Mouse (Mus musculus) liver, embryonic 11.5 days (tissue): ENCODE results near the gene Alox12. TPM values are rescaled to one million over a fixed set of nuclear protein-coding genes. Genes with fewer than 3 reads are reported as not detected.

Experiments used
- ATAC-seq: fragments of 200-750 bp; cut with Nextera tagmentation; replicated peaks from 2 replicates; pipeline ENCODE4 v1.8.0; 2017; ENCODE audit warnings: moderate number of reproducible peaks, mild to moderate bottlenecking, moderate TSS enrichment, moderate library complexity; ENCODE audit not compliant: low FRiP score
- DNase-seq: peaks from one replicate; pipeline ENCODE4 v3.0.0-alpha.2; 2017; ENCODE audit warnings: low spot score
- H3K27ac ChIP-seq: fragments of 300-500 bp; sonication (generic); 2 replicates; pipeline ENCODE4 v1.5.1; 2014; ENCODE audit warnings: mild to moderate bottlenecking, low read depth, low read length, control low read depth
- H3K27me3 ChIP-seq: fragments of 300-500 bp; sonication (generic); replicated peaks from 2 replicates; pipeline ENCODE4 v1.6.1; 2014; ENCODE audit warnings: low read length, mixed read lengths; ENCODE audit not compliant: control insufficient read depth, insufficient read depth
- H3K36me3 ChIP-seq: fragments of 300-500 bp; sonication (generic); 2 replicates; pipeline ENCODE4 v1.6.1; 2014; ENCODE audit warnings: mild to moderate bottlenecking, low read length, moderate library complexity, mixed read lengths; ENCODE audit not compliant: control insufficient read depth, insufficient read depth
- H3K4me1 ChIP-seq: fragments of 300-500 bp; sonication (generic); replicated peaks from 2 replicates; pipeline ENCODE4 v1.6.1; 2014; ENCODE audit warnings: low read length, mixed read lengths; ENCODE audit not compliant: control insufficient read depth, insufficient read depth
- H3K4me2 ChIP-seq: fragments of 300-500 bp; sonication (generic); 2 replicates; pipeline ENCODE4 v1.6.1; 2014; ENCODE audit warnings: mild to moderate bottlenecking, control low read depth, moderate library complexity
- H3K4me3 ChIP-seq: fragments of 300-500 bp; sonication (generic); 2 replicates; pipeline ENCODE4 v1.5.1; 2014; ENCODE audit warnings: low read depth, low read length, control low read depth
- H3K9ac ChIP-seq: fragments of 300-500 bp; sonication (generic); 2 replicates; pipeline ENCODE4 v1.6.1; 2014; ENCODE audit warnings: low read depth, low read length, control low read depth
- H3K9me3 ChIP-seq: fragments of 300-500 bp; sonication (generic); 2 replicates; pipeline ENCODE4 v1.6.1; 2016; ENCODE audit warnings: low read length, inconsistent platforms, mixed read lengths; ENCODE audit not compliant: control insufficient read depth
- WGBS: fragments of 180-500 bp; shearing (Covaris S2); extraction: QIAGEN DNeasy Blood & Tissue Kit; methylation state at CpG from one replicate; pipeline ENCODE4 v1.1.7; 2014; 5-methylcytosine and 5-hydroxymethylcytosine counted together
- polyA plus RNA-seq: library from polyadenylated mRNA; unstranded; fragments of >200 nt; fragmentation: Nextera tagmentation; extraction: Ambion mirVana; gene quantifications from 2 replicates; pipeline ENCODE4 v1.2.1, GENCODE M21; 2014

Alox12 gene
- polyA plus RNA-seq, 1 experiment from 2014 or later = 22.5 TPM

GRCm38 (mm10) chr11:70214856-70215209 lies 40.3 kb downstream of the Alox12 start:
- ATAC-seq = no peak
- Histone ChIP-seq H3K27ac (no peak overlapping the region), H3K4me1 (peaks cover 17% of the 10 kb centered on the region), H3K36me3 (no peaks in the 10 kb centered on the region), H3K4me3 (peak overlapping the region; percentile 40), H3K9me3 (no peaks in the 10 kb centered on the region), H3K27me3 (peaks cover 38% of the 10 kb centered on the region), H3K4me2 (peak overlapping the region; percentile 73), H3K9ac (peak overlapping the region; percentile 44)
- 5% methylated on average over 18 of the region's 18 CpGs for WGBS
- no peak for DNase-seq

DNA sequence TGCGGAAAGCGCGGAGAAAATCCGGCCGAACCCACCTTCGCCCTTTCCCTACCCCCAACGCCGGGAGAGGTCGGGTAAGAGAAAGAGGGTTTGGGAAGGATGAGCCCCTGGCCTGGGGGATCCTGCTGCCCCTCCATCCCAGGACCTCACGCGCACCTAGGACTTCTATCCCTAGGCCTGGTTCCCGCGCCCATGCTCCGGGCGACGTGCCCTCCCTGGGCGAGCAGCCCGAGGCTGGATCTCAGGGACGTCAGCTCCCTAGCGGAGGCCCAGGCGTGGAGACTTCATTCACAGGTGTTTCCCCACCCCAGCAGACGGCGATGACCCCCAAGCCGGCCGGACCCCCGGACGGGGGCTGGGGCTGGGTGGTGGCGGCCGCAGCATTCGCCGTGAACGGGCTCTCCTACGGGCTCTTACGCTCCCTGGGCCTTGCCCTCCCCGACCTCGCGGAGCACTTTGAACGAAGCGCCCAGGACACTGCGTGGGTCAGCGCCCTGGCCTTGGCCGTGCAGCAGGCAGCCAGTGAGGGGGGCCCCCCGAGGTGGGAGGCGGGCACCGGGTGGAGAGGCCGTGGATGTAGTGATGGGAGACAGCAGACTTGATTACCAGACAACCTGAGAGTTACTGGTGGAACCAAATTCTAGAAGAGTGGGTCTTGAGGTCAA lies 40.8 kb downstream of the Alox12 start:
- ATAC-seq (peak; percentile 40; the same call in 1 of the 2 replicates), DNase-seq (peak; percentile 59)
- Histone ChIP-seq H3K9me3 (no peaks in the 10 kb centered on the region), H3K4me3 (peak overlapping the region; percentile 40), H3K4me1 (peaks cover 17% of the 10 kb centered on the region), H3K27ac (no peak overlapping the region), H3K4me2 (peak overlapping the region; percentile 73), H3K36me3 (no peaks in the 10 kb centered on the region), H3K27me3 (peaks cover 38% of the 10 kb centered on the region), H3K9ac (peak overlapping the region; percentile 44)
- 3% methylated on average over 46 of the region's 46 CpGs for WGBS

GRCm38 (mm10) chr11:70213736-70214135 lies 41.4 kb downstream of the Alox12 start:
- no peak for DNase-seq
- 10% methylated on average over 26 of the region's 26 CpGs for whole genome bisulfite sequencing
- H3K9me3 ChIP-seq = no peaks in the 10 kb centered on the region
- no peak overlapping the region for H3K27ac ChIP-seq
- H3K27me3 ChIP-seq = peaks cover 38% of the 10 kb centered on the region
- H3K4me1 ChIP-seq = peaks cover 13% of the 10 kb centered on the region
- H3K9ac ChIP-seq = no peak overlapping the region
- H3K4me2 ChIP-seq = peak overlapping the region; percentile 73
- H3K4me3 ChIP-seq = peak overlapping the region; percentile 40
- ATAC-seq = no peak
- no peaks in the 10 kb centered on the region for H3K36me3 ChIP-seq

- DNase-seq = no peak
- H3K27me3 ChIP-seq = peaks cover 38% of the 10 kb centered on the region
These were observed 42.3 kb downstream of the Alox12 start for GRCm38 (mm10) chr11:70212896-70213295.

DNA sequence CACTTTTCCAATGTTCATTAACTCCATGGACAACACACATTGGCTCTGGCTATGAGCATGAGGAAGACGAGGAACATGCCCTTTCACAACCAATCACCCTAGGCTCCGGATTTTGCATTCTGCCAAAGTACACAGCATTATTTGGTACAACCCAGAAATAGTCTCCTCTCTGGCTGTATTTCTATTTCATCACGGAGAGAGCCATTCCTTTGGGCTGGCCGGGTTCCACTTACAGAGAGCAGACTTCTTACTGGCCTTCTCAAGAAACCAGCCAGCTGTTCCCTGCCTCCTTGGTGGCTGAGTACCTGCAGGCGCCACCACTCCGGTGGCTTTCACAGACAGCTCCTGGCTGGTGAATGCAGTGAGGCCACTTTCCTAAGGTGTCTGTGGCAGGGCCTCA lies 42.7 kb downstream of the Alox12 start, which contains the start of gene Slc16a11:
TSS of gene Slc16a11 (plus strand) at position 330 of the 400 bp plus-strand sequence.
- H3K27me3 ChIP-seq = peaks cover 38% of the 10 kb centered on the region
- peak within 1 kb of the TSS; percentile 73; the same call in 1 of the 2 replicates for H3K4me2 ChIP-seq
- H3K4me3 ChIP-seq = no peak within 1 kb of the TSS
- no peaks in the 10 kb centered on the region for H3K9me3 ChIP-seq
- no peaks in the 10 kb centered on the region for H3K36me3 ChIP-seq
- WGBS = 65% methylated on average over 6 of the region's 6 CpGs
- ATAC-seq (no peak), DNase-seq (no peak)
- H3K27ac ChIP-seq = no peak within 1 kb of the TSS
- no peak within 1 kb of the TSS for H3K9ac ChIP-seq
- H3K4me1 ChIP-seq = peaks cover 12% of the 10 kb centered on the region

More at GRCm38 (mm10) chr11:70212896-70213295, 42.3 kb downstream of the Alox12 start:
- Histone ChIP-seq H3K4me1 (peaks cover 12% of the 10 kb centered on the region), H3K4me2 (0 out of 2 replicates have a peak overlapping the region, but pooled peaks have one; percentile 5), H3K9me3 (no peaks in the 10 kb centered on the region), H3K27ac (no peak overlapping the region), H3K9ac (no peak overlapping the region), H3K4me3 (no peak overlapping the region), H3K36me3 (no peaks in the 10 kb centered on the region)
- no peak for ATAC-seq
- WGBS = 12% methylated on average over 9 of the region's 9 CpGs

DNA sequence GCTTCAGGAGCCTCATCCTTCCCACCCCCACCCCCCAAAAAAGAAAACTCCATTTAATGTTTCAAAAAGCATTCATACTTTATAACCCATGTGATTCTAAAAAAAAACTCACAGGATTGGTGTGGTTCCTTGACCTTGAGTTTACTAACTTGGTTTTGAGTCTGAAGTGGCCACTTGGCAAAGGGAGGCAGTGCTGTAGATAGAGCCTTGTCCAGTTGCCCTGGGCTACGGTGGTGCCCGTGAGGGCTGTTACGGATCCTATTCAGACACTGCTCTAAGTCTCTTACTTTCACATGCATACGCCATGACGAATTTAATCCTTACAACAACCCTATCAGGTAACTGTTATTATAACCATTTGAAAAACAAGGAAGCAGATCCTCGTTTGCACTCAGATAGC lies 43.2 kb downstream of the Alox12 start:
- no peak for DNase-seq
- Histone ChIP-seq H3K4me3 (no peak overlapping the region), H3K9me3 (no peaks in the 10 kb centered on the region), H3K4me2 (no peak overlapping the region), H3K9ac (no peak overlapping the region), H3K27me3 (peaks cover 38% of the 10 kb centered on the region), H3K27ac (no peak overlapping the region), H3K4me1 (peaks cover 12% of the 10 kb centered on the region), H3K36me3 (no peaks in the 10 kb centered on the region)
- no peak for ATAC-seq
- 81% methylated on average over 6 of the region's 6 CpGs for WGBS

GRCm38 (mm10) chr11:70210681-70211080 lies 44.5 kb downstream of the Alox12 start:
- DNase-seq (no peak), ATAC-seq (no peak)
- 79% methylated on average over 2 of the region's 2 CpGs for WGBS
- no peaks in the 10 kb centered on the region for H3K9me3 ChIP-seq
- H3K27me3 ChIP-seq = peaks cover 32% of the 10 kb centered on the region
- H3K4me1 ChIP-seq = peaks cover 12% of the 10 kb centered on the region
- no peaks in the 10 kb centered on the region for H3K36me3 ChIP-seq
- H3K4me3 ChIP-seq = no peak overlapping the region
- no peak overlapping the region for H3K27ac ChIP-seq
- no peak overlapping the region for H3K4me2 ChIP-seq
- no peak overlapping the region for H3K9ac ChIP-seq

DNA sequence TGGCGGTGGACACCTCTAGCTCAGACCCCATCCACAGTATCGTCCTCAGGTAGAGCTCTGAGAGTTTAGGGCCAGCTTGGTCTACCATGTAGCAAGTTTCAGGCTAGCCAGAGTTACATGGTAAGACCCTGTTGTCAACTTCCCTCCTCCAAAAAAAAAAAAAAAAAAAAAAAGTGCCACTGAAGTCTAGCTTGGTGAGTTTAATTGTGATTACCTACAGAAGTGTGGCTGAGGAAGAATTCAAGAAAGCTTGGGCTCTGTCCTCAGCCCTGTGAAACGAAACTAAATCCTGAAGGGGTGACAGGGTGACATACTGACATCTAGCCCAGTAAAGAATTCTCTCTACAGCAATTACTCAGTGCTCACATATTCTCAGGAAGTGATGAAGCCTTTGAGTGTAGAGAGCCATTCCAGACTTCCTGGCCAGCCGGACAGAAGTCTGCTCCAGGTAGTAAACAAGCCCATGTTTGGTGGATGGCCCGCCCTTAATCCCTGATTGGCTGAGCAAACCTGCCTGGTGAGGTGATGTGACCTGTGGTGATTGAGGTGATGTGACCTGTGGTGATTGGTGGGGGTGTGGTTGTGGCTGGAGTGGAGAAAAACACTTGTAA lies 46.3 kb downstream of the Alox12 start:
- ATAC-seq (no peak), DNase-seq (no peak)
- no peaks in the 10 kb centered on the region for H3K36me3 ChIP-seq
- H3K27me3 ChIP-seq = peaks cover 14% of the 10 kb centered on the region
- no peak overlapping the region for H3K4me2 ChIP-seq
- H3K27ac ChIP-seq = no peak overlapping the region
- 0 out of 2 replicates have a peak, but pooled peaks cover 3% of the 10 kb centered on the region for H3K4me1 ChIP-seq
- 73% methylated on average over 5 of the region's 5 CpGs for WGBS
- no peak overlapping the region for H3K9ac ChIP-seq
- H3K4me3 ChIP-seq = no peak overlapping the region
- H3K9me3 ChIP-seq = no peaks in the 10 kb centered on the region

GRCm38 (mm10) chr11:70207283-70207682 lies 47.9 kb downstream of the Alox12 start:
- H3K9me3 ChIP-seq = no peaks in the 10 kb centered on the region
- H3K27me3 ChIP-seq = peaks cover 2% of the 10 kb centered on the region; the same call in 1 of the 2 replicates
- no peak overlapping the region for H3K4me3 ChIP-seq
- no peak for DNase-seq
- H3K4me2 ChIP-seq = no peak overlapping the region
- H3K9ac ChIP-seq = no peak overlapping the region
- ATAC-seq = no peak
- no peaks in the 10 kb centered on the region for H3K36me3 ChIP-seq
- 74% methylated on average over 7 of the region's 7 CpGs for WGBS
- no peak overlapping the region for H3K27ac ChIP-seq
- H3K4me1 ChIP-seq = no peaks in the 10 kb centered on the region
